In the genomic region with DNA sequence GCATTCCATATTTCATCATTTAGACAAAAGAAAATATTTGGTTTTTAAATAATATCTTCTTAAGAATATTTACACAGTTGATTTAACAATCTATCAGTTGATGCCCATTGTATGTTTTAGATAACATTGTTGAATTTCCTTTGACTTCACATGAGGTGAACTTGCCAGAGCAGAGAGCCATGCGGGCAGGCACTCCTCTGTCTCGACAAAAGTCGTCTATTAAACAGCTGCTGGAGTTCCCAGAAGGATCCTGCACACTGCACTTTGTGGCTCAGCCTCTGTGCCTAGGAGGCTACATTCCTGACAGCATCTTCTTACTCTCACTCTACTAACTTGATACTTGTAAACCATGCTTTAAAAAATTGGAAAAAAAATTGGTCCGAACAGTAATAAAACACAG, we compare ENCODE assay signal across 25 mouse cellular contexts.
A peak's percentile ranks its signal among the peaks of the same experiment; 100 is the strongest.
DNase-seq lines count a peak whose midpoint lies in the region; ATAC-seq and TF ChIP-seq lines count a peak whose summit lies in the region.
"Had no signal": no experiment of that assay in that cellular context is flagged by ENCODE, and none has a peak within 500 bp of the region (broad histone marks: within the 10 kb centered on the region; RNA-seq: fewer than 3 reads in every experiment).

No protein-coding gene starts in this region.

- peak; percentile 82 for ATAC-seq in lung, embryonic 14.5 days (ENCODE audit: insufficient read depth)
- ATAC-seq in lung, embryonic 15.5 days (ENCODE audit: borderline replicate concordance, extremely low read depth, low FRiP score, low TSS enrichment): peak; percentile 52; the same call in 1 of the 2 replicates
- ATAC-seq in stomach, postnatal 0 days (ENCODE audit: low FRiP score, low TSS enrichment): no peak
- ATAC-seq in forebrain, postnatal 0 days: no peak
- ATAC-seq: CD4-positive, CD25-positive, alpha-beta regulatory T cell, adult 4 months; forebrain, embryonic 16.5 days had no signal

- DNase-seq in lung, embryonic 14.5 days: peak; percentile 50
- no peak for DNase-seq in lung, adult 2 months
- peak; percentile 21 for DNase-seq in lung, postnatal 25 days (ENCODE audit: low spot score)
- DNase-seq in stomach, postnatal 0 days (ENCODE audit: low spot score): peak; percentile 27
- DNase-seq in Muller cell, postnatal 12 days (ENCODE audit: inconsistent ontology term): no peak
- no peak for DNase-seq in forebrain, postnatal 0 days
- DNase-seq: adrenal gland, adult 2 months; cerebellum, adult 2 months; cerebellum, postnatal 14 days; gastrocnemius, postnatal 14 days; kidney, adult 8-10 months; kidney, postnatal 4 days; thymus, postnatal 4 days had no signal

- no peaks in the 10 kb centered on the region for H3K27me3 ChIP-seq in lung, embryonic 14.5 days (ENCODE audit: insufficient read depth, low read length)
- H3K27me3 ChIP-seq in lung, embryonic 15.5 days: no peaks in the 10 kb centered on the region
- H3K27me3 ChIP-seq in stomach, postnatal 0 days (ENCODE audit: control insufficient read depth, insufficient read depth, low read length): no peaks in the 10 kb centered on the region
- H3K27me3 ChIP-seq in forebrain, postnatal 0 days (ENCODE audit: insufficient read depth, low read length): no peaks in the 10 kb centered on the region
- H3K27me3 ChIP-seq: heart, embryonic 12.5 days; limb, embryonic 13.5 days; neural tube, embryonic 13.5 days had no signal

- H3K4me3 ChIP-seq in lung, embryonic 14.5 days (ENCODE audit: low read depth, low read length): no peak overlapping the region
- H3K4me3 ChIP-seq in lung, adult 2 months (replicated peaks; ENCODE audit: extremely low read depth, low read depth, low read length): no peak overlapping the region
- H3K4me3 ChIP-seq in lung, embryonic 15.5 days: no peak overlapping the region
- H3K4me3 ChIP-seq in stomach, postnatal 0 days (ENCODE audit: low read depth, low read length): no peak overlapping the region
- no peak overlapping the region for H3K4me3 ChIP-seq in forebrain, postnatal 0 days (ENCODE audit: low read depth, low read length)
- H3K4me3 ChIP-seq: erythroblast, embryonic 14.5 days; heart, embryonic 12.5 days; limb, embryonic 13.5 days; midbrain, embryonic 10.5 days; myocyte; neural tube, embryonic 13.5 days had no signal

- TF ChIP-seq POLR2A in lung, adult 2 months (IDR thresholded peaks at IDR 0.05; ENCODE audit: borderline replicate concordance, extremely low read depth, low read depth, low read length): no peak

- no peaks in the 10 kb centered on the region for H3K36me3 ChIP-seq in lung, embryonic 14.5 days (ENCODE audit: insufficient read depth)
- H3K36me3 ChIP-seq in lung, embryonic 15.5 days: no peaks in the 10 kb centered on the region
- no peaks in the 10 kb centered on the region for H3K36me3 ChIP-seq in stomach, postnatal 0 days (ENCODE audit: control insufficient read depth, insufficient read depth, low read length)
- H3K36me3 ChIP-seq in forebrain, postnatal 0 days (ENCODE audit: insufficient read depth): no peaks in the 10 kb centered on the region
- H3K36me3 ChIP-seq: heart, embryonic 12.5 days; limb, embryonic 13.5 days; midbrain, embryonic 10.5 days; neural tube, embryonic 13.5 days had no signal

- TF ChIP-seq CTCF in lung, embryonic 14.5 days (IDR thresholded peaks at IDR 0.05; ENCODE audit: low read depth): no peak
- TF ChIP-seq CTCF in lung, adult 2 months (IDR thresholded peaks at IDR 0.05; ENCODE audit: insufficient read depth, low read length): no peak
- TF ChIP-seq CTCF in stomach, postnatal 0 days (IDR thresholded peaks at IDR 0.05; ENCODE audit: low read depth): no peak
- no peak for TF ChIP-seq CTCF in forebrain, postnatal 0 days (IDR thresholded peaks at IDR 0.05; ENCODE audit: low read depth)

- no peak overlapping the region for H3K27ac ChIP-seq in lung, embryonic 14.5 days (ENCODE audit: low read depth)
- H3K27ac ChIP-seq in lung, embryonic 15.5 days: no peak overlapping the region
- no peak overlapping the region for H3K27ac ChIP-seq in stomach, postnatal 0 days (replicated peaks)
- no peak overlapping the region for H3K27ac ChIP-seq in forebrain, postnatal 0 days (ENCODE audit: low read depth, low read length)
- H3K27ac ChIP-seq: hindbrain, embryonic 14.5 days; kidney, postnatal 0 days; limb, embryonic 13.5 days; midbrain, embryonic 10.5 days; neural tube, embryonic 13.5 days had no signal

- 33% methylated on average over 4 of the region's 4 CpGs for whole genome bisulfite sequencing in lung, embryonic 14.5 days
- 34% methylated on average over 4 of the region's 4 CpGs for WGBS in lung, adult 2 months
- WGBS in lung, embryonic 15.5 days: 32% methylated on average over 4 of the region's 4 CpGs
- WGBS in stomach, postnatal 0 days: 28% methylated on average over 4 of the region's 4 CpGs
- 83% methylated on average over 4 of the region's 4 CpGs for WGBS in forebrain, postnatal 0 days

- H3K4me1 ChIP-seq in lung, embryonic 14.5 days (ENCODE audit: insufficient read depth): peaks cover 3% of the 10 kb centered on the region; the same call in 1 of the 2 replicates
- H3K4me1 ChIP-seq in lung, adult 2 months (ENCODE audit: control insufficient read depth, insufficient read depth, low read length): peaks cover 2% of the 10 kb centered on the region; the same call in 1 of the 2 replicates
- peaks cover 6% of the 10 kb centered on the region; the same call in 1 of the 2 replicates for H3K4me1 ChIP-seq in lung, embryonic 15.5 days
- no peaks in the 10 kb centered on the region for H3K4me1 ChIP-seq in stomach, postnatal 0 days (replicated peaks; ENCODE audit: control insufficient read depth, insufficient read depth)
- H3K4me1 ChIP-seq in forebrain, postnatal 0 days (ENCODE audit: insufficient read depth): no peaks in the 10 kb centered on the region
- H3K4me1 ChIP-seq: limb, embryonic 13.5 days; neural tube, embryonic 13.5 days had no signal

- H3K4me2 ChIP-seq in lung, embryonic 14.5 days: no peak overlapping the region
- H3K4me2 ChIP-seq in lung, embryonic 15.5 days: 0 out of 2 replicates have a peak overlapping the region, but pooled peaks have one; percentile 16
- no peak overlapping the region for H3K4me2 ChIP-seq in stomach, postnatal 0 days (replicated peaks; ENCODE audit: low read depth)
- H3K4me2 ChIP-seq in forebrain, postnatal 0 days (ENCODE audit: low read depth): no peak overlapping the region
- H3K4me2 ChIP-seq: heart, embryonic 12.5 days; hindbrain, embryonic 14.5 days; limb, embryonic 13.5 days; liver, embryonic 11.5 days; neural tube, embryonic 13.5 days had no signal

- H3K9ac ChIP-seq in lung, embryonic 14.5 days: no peak overlapping the region
- no peak overlapping the region for H3K9ac ChIP-seq in lung, embryonic 15.5 days
- no peak overlapping the region for H3K9ac ChIP-seq in stomach, postnatal 0 days (ENCODE audit: low read length)
- H3K9ac ChIP-seq in forebrain, postnatal 0 days: no peak overlapping the region
- H3K9ac ChIP-seq: heart, embryonic 12.5 days; hindbrain, embryonic 14.5 days; limb, embryonic 13.5 days; neural tube, embryonic 13.5 days had no signal

- no peak for TF ChIP-seq EP300 in stomach, postnatal 0 days (optimal IDR thresholded peaks at IDR 0.05)

- no peaks in the 10 kb centered on the region for H3K9me3 ChIP-seq in lung, embryonic 14.5 days (ENCODE audit: low read depth, low read length)
- no peaks in the 10 kb centered on the region for H3K9me3 ChIP-seq in lung, embryonic 15.5 days
- no peaks in the 10 kb centered on the region for H3K9me3 ChIP-seq in stomach, postnatal 0 days (ENCODE audit: control insufficient read depth, low read length)
- no peaks in the 10 kb centered on the region for H3K9me3 ChIP-seq in forebrain, postnatal 0 days (ENCODE audit: low read length)
- H3K9me3 ChIP-seq: heart, embryonic 12.5 days; limb, embryonic 13.5 days; midbrain, embryonic 10.5 days; neural tube, embryonic 13.5 days had no signal

Comparison
In these comparisons a context has a peak if more than half of its experiments do, and no peak if none do; other contexts are left out.
1. DNase-seq: peak in lung, embryonic 14.5 days (single experiment), lung, postnatal 25 days (single experiment) and stomach, postnatal 0 days (single experiment); none in lung, adult 2 months (single experiment), Muller cell, postnatal 12 days (single experiment) and forebrain, postnatal 0 days (single experiment).
2. ATAC-seq: peak in lung, embryonic 14.5 days (single experiment) and lung, embryonic 15.5 days (single experiment); none in stomach, postnatal 0 days (single experiment) and forebrain, postnatal 0 days (single experiment).